Mouse (Mus musculus) activated CD4-positive, CD25-positive, alpha-beta regulatory T cell, adult 4 months (primary cell): ENCODE data around the gene Adgrl2. TPM values are rescaled to one million over a fixed set of nuclear protein-coding genes. Genes with fewer than 3 reads are reported as not detected.

Experiments
- ATAC-seq: one replicate; pipeline ENCODE4 v1.8.0; 2017
- polyA plus RNA-seq, 2 experiments: library from polyadenylated mRNA; unstranded; fragments of 100-300 nt; shearing (Covaris generic); gene quantifications; one replicate each; pipeline ENCODE4 v1.2.1; 2017

Adgrl2 gene
- polyA plus RNA-seq, 2 experiments from 2014 or later = 0.17 TPM; not detected in 1

- no peak for ATAC-seq
These were observed 168.7 kb downstream of the Adgrl2 start for GRCm38 (mm10) chr3:148821632-148822031.

GRCm38 (mm10) chr3:148819323-148820046, 170.9 kb downstream of the Adgrl2 start:
- no peak for ATAC-seq

GRCm38 (mm10) chr3:148818414-148819105, 171.8 kb downstream of the Adgrl2 start:
- ATAC-seq = no peak

DNA sequence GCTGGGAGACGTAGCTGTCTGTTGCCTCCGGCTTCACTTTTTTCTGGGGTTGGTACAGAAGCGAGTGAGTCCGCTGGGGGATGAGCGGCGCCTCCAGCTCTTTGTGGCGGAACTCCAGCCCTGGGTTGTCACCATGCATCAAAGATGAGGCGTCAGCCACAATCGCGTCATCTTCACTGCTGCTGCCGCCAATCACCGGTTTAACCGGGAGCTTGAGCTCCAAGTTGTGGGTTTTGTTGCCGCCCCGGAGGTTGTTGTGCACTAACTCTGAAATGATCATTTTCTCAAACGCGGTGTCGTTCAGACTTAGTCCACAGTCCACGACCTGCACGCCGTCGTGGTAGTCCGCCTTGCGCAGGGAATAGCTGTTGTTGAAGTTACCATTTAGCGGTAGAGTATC, 172.9 kb downstream of the Adgrl2 start:
- no peak for ATAC-seq

- ATAC-seq = no peak
These were observed 177.2 kb downstream of the Adgrl2 start for GRCm38 (mm10) chr3:148813121-148813520.

DNA sequence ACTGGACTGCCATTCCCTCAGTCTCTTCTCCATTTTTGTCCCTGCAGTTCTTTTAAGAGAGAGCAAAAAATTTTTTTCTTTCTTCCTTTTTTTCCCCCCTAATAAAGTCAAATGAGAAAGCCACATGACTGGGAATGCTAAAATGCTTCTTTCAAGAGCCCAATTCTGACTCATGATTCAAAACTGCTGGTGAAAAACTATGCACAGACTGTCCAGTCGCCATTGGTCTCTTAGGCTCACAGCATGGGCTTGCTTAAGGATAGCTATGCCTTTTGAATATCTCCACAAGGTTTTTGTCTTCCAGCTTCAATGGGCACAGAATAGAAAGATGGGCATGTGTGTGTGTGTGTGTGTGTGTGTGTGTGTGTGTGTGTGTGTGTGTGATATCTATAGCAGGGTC, 178.3 kb downstream of the Adgrl2 start:
- ATAC-seq = no peak

DNA sequence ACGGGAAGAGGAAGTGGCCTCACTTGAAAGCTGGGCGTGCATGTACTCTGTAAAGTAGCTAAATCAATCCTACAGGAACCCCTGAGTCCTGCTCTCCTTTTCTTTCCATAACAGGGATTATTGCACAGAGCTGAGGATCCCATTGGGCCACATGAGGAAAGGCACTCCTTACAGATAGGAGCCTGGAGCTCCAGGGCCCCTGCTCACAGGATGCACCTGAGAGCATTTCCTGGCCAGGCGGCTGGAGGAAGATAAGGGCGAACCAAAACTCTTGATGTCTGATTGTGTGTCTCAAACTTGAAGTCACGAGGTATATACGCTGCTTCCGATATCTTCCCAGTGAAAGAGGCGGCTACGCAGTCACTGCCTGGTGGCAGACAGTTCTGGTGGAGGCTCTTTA, 183.4 kb downstream of the Adgrl2 start:
- ATAC-seq = no peak

GRCm38 (mm10) chr3:148793286-148793913, 197.0 kb downstream of the Adgrl2 start:
- no peak for ATAC-seq

DNA sequence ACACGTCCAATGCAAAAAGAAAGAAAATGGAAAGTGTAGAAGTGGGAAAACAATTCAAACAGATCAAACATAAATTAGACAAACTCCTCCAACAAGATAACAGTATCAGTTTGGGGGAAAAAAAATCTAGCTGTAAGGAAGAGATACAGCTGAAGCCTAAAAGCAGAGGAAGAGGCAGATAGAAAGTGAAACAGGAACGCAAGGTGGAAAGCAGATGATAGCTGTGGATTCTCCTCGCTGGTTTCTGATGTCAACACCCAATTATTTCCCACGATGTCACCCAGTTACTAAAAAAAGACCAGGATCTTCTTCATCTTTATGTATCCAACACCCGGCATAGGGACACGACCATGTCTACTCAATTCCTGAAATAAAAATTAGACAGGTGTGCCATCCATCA, 220.0 kb downstream of the Adgrl2 start:
- no peak for ATAC-seq
